Mouse (Mus musculus) kidney, adult 10 weeks (tissue): ENCODE data around the gene Wdr25. TPM values are rescaled to one million over a fixed set of nuclear protein-coding genes. Genes with fewer than 3 reads are reported as not detected.

Experiments
- polyA plus RNA-seq: library from polyadenylated mRNA; stranded (reverse); fragments of 350-450 nt; fragmentation: Illumina TruSeq; extraction: RNeasy Lipid Tissue Mini Kit (QIAGEN cat#74804); gene quantifications from one replicate; pipeline ENCODE4 v1.2.3, GENCODE M21; 2014; ENCODE audit warnings: low read depth, low replicate concordance

Wdr25 gene
- polyA plus RNA-seq = 0.20 TPM

GRCm38 (mm10) chr12:108892989-108893714 lies at the start of gene Wdr25:
Gene Wdr25, plus strand, starts transcription at chr12:108893631.

DNA sequence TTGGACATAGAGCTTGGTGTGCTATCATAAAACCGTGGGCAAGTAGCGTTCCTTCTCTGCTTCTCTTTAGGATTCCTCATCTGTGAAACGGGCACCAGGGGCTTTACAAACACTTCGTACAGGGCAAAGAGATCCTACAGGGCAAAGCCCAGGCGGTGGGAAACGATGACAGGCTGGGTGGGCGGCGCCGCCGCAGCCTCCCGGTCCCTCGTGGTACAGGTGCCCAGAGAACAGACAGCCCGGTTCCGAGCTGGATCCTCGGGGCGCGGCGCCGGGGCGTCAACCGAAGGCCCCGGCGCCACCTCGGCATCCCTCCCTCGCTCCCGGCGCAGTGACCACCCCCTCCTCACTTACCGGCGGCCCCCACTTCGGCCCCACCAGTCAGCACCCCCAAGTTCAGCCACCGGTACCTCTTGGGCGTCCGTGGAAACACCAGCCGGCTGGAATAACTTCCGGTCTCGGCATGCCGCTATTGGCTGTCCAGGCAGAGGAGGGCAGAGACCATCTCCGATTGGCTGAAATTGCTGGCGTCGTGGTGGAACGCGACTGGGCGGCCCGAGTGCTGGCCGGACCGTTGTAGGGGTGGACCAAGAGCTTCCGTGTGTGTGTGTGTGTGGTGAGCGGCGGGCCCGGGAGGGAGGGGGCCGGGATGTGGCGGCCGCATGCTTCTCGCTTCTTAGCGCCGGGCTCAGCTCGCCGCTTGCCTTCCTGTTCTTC lies 442 bp downstream of the Wdr25 start, which contains the start of gene Wars:
Gene Wars (minus strand): TSS at position 460 of the 717 bp plus-strand sequence.

DNA sequence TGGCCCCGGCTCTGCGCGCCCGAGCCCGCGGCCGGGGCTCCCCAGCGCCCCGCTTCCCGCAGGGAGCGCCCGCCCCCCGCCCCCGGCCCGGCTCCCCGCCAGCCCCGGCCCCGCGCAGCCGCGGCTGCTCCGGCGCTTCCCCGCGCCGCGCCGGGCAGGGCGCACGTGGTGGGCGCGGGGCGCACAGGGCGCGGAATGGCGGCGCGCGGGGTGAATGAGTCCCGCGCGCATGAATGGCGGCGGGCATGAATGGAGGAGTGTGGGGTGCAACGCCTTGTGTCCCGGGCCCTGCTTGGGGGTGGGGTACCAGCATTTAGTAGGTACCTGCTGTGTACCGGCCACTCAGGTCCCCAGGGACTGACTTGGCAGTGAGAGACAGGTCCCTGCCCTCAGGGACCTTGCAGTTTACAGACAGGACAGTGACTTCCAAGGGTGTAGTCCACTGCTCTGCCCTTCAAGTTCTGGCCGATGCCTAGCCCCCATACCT lies 174.8 kb downstream of the Wdr25 start, which contains the start of gene Begain:
Gene Begain (minus strand): TSS at position 51 of the 487 bp plus-strand sequence.

Other genes starting within 250 kb of the Wdr25 start
- gene Degs2, start 191.3 kb upstream of the Wdr25 start, polyA plus RNA-seq = 0.61 TPM
- 56.5 TPM for gene Yy1, start 100.7 kb upstream of the Wdr25 start, polyA plus RNA-seq
- not detected for gene Slc25a29, start 57.7 kb upstream of the Wdr25 start, polyA plus RNA-seq
- not detected for gene Slc25a47, start 57.6 kb upstream of the Wdr25 start, polyA plus RNA-seq
- 10.3 TPM for gene Wars, start 543 bp downstream of the Wdr25 start, polyA plus RNA-seq
- not detected for gene Begain, start 174.6 kb downstream of the Wdr25 start, polyA plus RNA-seq